Mouse (Mus musculus) liver, embryonic 11.5 days (tissue): Measurements from ENCODE around the gene Gdpd1. TPM values are rescaled to one million over a fixed set of nuclear protein-coding genes. Genes with fewer than 3 reads are reported as not detected.
A peak's percentile ranks its signal among the peaks of the same experiment; 100 is the strongest.

Experiments used
- ATAC-seq: fragments of 200-750 bp; cut with Nextera tagmentation; replicated peaks from 2 replicates; pipeline ENCODE4 v1.8.0; 2017; ENCODE audit warnings: moderate number of reproducible peaks, mild to moderate bottlenecking, moderate TSS enrichment, moderate library complexity; ENCODE audit not compliant: low FRiP score
- DNase-seq: peaks from one replicate; pipeline ENCODE4 v3.0.0-alpha.2; 2017; ENCODE audit warnings: low spot score
- H3K27ac ChIP-seq: fragments of 300-500 bp; sonication (generic); 2 replicates; pipeline ENCODE4 v1.5.1; 2014; ENCODE audit warnings: mild to moderate bottlenecking, low read depth, low read length, control low read depth
- H3K27me3 ChIP-seq: fragments of 300-500 bp; sonication (generic); replicated peaks from 2 replicates; pipeline ENCODE4 v1.6.1; 2014; ENCODE audit warnings: low read length, mixed read lengths; ENCODE audit not compliant: control insufficient read depth, insufficient read depth
- H3K36me3 ChIP-seq: fragments of 300-500 bp; sonication (generic); 2 replicates; pipeline ENCODE4 v1.6.1; 2014; ENCODE audit warnings: mild to moderate bottlenecking, low read length, moderate library complexity, mixed read lengths; ENCODE audit not compliant: control insufficient read depth, insufficient read depth
- H3K4me1 ChIP-seq: fragments of 300-500 bp; sonication (generic); replicated peaks from 2 replicates; pipeline ENCODE4 v1.6.1; 2014; ENCODE audit warnings: low read length, mixed read lengths; ENCODE audit not compliant: control insufficient read depth, insufficient read depth
- H3K4me2 ChIP-seq: fragments of 300-500 bp; sonication (generic); 2 replicates; pipeline ENCODE4 v1.6.1; 2014; ENCODE audit warnings: mild to moderate bottlenecking, control low read depth, moderate library complexity
- H3K4me3 ChIP-seq: fragments of 300-500 bp; sonication (generic); 2 replicates; pipeline ENCODE4 v1.5.1; 2014; ENCODE audit warnings: low read depth, low read length, control low read depth
- H3K9ac ChIP-seq: fragments of 300-500 bp; sonication (generic); 2 replicates; pipeline ENCODE4 v1.6.1; 2014; ENCODE audit warnings: low read depth, low read length, control low read depth
- H3K9me3 ChIP-seq: fragments of 300-500 bp; sonication (generic); 2 replicates; pipeline ENCODE4 v1.6.1; 2016; ENCODE audit warnings: low read length, inconsistent platforms, mixed read lengths; ENCODE audit not compliant: control insufficient read depth
- WGBS: fragments of 180-500 bp; shearing (Covaris S2); extraction: QIAGEN DNeasy Blood & Tissue Kit; methylation state at CpG from one replicate; pipeline ENCODE4 v1.1.7; 2014; 5-methylcytosine and 5-hydroxymethylcytosine counted together
- polyA plus RNA-seq: library from polyadenylated mRNA; unstranded; fragments of >200 nt; fragmentation: Nextera tagmentation; extraction: Ambion mirVana; gene quantifications from 2 replicates; pipeline ENCODE4 v1.2.1, GENCODE M21; 2014

The Gdpd1 gene
- polyA plus RNA-seq, 1 experiment from 2014 or later: 12.0 TPM

- H3K27me3 ChIP-seq: no peaks in the 10 kb centered on the region
- H3K4me2 ChIP-seq: no peak overlapping the region
- no peak overlapping the region for H3K9ac ChIP-seq
- 77% methylated on average over 5 of the region's 5 CpGs for WGBS
- H3K36me3 ChIP-seq: no peaks in the 10 kb centered on the region; the same call in 1 of the 2 replicates
- H3K4me1 ChIP-seq: no peaks in the 10 kb centered on the region
- no peak overlapping the region for H3K27ac ChIP-seq
- ATAC-seq (no peak), DNase-seq (no peak)
- H3K9me3 ChIP-seq: no peaks in the 10 kb centered on the region
- no peak overlapping the region for H3K4me3 ChIP-seq
Measured at GRCm38 (mm10) chr11:87020449-87020848, 53.4 kb downstream of the Gdpd1 start.

GRCm38 (mm10) chr11:87019431-87019830 lies 54.4 kb downstream of the Gdpd1 start:
- no peak for DNase-seq
- no peaks in the 10 kb centered on the region for H3K9me3 ChIP-seq
- H3K36me3 ChIP-seq: no peaks in the 10 kb centered on the region; the same call in 1 of the 2 replicates
- no peak overlapping the region for H3K4me3 ChIP-seq
- no peak overlapping the region for H3K27ac ChIP-seq
- no peak overlapping the region for H3K9ac ChIP-seq
- ATAC-seq: no peak
- no peaks in the 10 kb centered on the region for H3K27me3 ChIP-seq
- no peaks in the 10 kb centered on the region for H3K4me1 ChIP-seq
- H3K4me2 ChIP-seq: no peak overlapping the region
- WGBS: 81% methylated on average over 8 of the region's 8 CpGs

GRCm38 (mm10) chr11:87018081-87018480 lies 55.8 kb downstream of the Gdpd1 start:
- no peak overlapping the region for H3K27ac ChIP-seq
- WGBS: 59% methylated on average over 4 of the region's 4 CpGs
- H3K4me1 ChIP-seq: no peaks in the 10 kb centered on the region
- no peaks in the 10 kb centered on the region for H3K27me3 ChIP-seq
- no peak overlapping the region for H3K9ac ChIP-seq
- no peaks in the 10 kb centered on the region for H3K9me3 ChIP-seq
- H3K36me3 ChIP-seq: no peaks in the 10 kb centered on the region
- no peak overlapping the region for H3K4me3 ChIP-seq
- H3K4me2 ChIP-seq: no peak overlapping the region
- ATAC-seq: no peak
- DNase-seq: no peak

- no peaks in the 10 kb centered on the region for H3K9me3 ChIP-seq
Measured at GRCm38 (mm10) chr11:87015691-87016090, 58.2 kb downstream of the Gdpd1 start.

DNA sequence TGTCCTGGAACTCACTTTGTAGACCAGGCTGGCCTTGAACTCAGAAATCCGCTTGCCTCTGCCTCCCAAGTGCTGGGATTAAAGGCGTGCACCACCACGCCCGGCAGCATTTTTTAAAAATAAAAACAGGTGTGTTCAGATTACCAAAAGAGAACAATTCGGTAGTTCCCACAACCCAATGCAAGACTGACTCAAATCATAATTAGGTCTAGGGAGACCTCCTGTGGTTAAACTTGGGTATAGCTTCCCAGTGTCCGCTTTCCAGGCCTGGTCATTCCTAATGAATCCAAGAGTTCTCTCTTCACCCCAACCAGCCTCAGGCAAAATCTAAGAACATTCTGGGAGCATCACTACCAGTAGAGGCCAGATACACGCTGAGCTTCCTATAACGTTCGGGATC lies 63.4 kb downstream of the Gdpd1 start:
- no peaks in the 10 kb centered on the region for H3K36me3 ChIP-seq
- no peak overlapping the region for H3K9ac ChIP-seq
- no peak overlapping the region for H3K27ac ChIP-seq
- H3K4me1 ChIP-seq: no peaks in the 10 kb centered on the region
- WGBS: 18% methylated on average over 9 of the region's 9 CpGs
- ATAC-seq (no peak), DNase-seq (peak; percentile 36)
- H3K27me3 ChIP-seq: no peaks in the 10 kb centered on the region
- H3K9me3 ChIP-seq: no peaks in the 10 kb centered on the region
- H3K4me2 ChIP-seq: no peak overlapping the region
- H3K4me3 ChIP-seq: no peak overlapping the region

More at GRCm38 (mm10) chr11:87015691-87016090, 58.2 kb downstream of the Gdpd1 start:
- H3K36me3 ChIP-seq: no peaks in the 10 kb centered on the region
- DNase-seq (no peak), ATAC-seq (no peak)
- H3K27ac ChIP-seq: no peak overlapping the region
- H3K4me1 ChIP-seq: no peaks in the 10 kb centered on the region
- no peaks in the 10 kb centered on the region for H3K27me3 ChIP-seq
- no peak overlapping the region for H3K9ac ChIP-seq
- no peak overlapping the region for H3K4me2 ChIP-seq
- H3K4me3 ChIP-seq: no peak overlapping the region
- WGBS: 62% methylated on average over 3 of the region's 3 CpGs

GRCm38 (mm10) chr11:87007371-87007770 lies 66.5 kb downstream of the Gdpd1 start:
- no peaks in the 10 kb centered on the region for H3K27me3 ChIP-seq
- no peak overlapping the region for H3K4me3 ChIP-seq
- no peak for DNase-seq
- H3K36me3 ChIP-seq: no peaks in the 10 kb centered on the region
- WGBS: 78% methylated on average over 8 of the region's 8 CpGs
- no peak for ATAC-seq
- no peak overlapping the region for H3K27ac ChIP-seq
- H3K4me2 ChIP-seq: no peak overlapping the region
- H3K4me1 ChIP-seq: no peaks in the 10 kb centered on the region
- no peaks in the 10 kb centered on the region for H3K9me3 ChIP-seq
- no peak overlapping the region for H3K9ac ChIP-seq

DNA sequence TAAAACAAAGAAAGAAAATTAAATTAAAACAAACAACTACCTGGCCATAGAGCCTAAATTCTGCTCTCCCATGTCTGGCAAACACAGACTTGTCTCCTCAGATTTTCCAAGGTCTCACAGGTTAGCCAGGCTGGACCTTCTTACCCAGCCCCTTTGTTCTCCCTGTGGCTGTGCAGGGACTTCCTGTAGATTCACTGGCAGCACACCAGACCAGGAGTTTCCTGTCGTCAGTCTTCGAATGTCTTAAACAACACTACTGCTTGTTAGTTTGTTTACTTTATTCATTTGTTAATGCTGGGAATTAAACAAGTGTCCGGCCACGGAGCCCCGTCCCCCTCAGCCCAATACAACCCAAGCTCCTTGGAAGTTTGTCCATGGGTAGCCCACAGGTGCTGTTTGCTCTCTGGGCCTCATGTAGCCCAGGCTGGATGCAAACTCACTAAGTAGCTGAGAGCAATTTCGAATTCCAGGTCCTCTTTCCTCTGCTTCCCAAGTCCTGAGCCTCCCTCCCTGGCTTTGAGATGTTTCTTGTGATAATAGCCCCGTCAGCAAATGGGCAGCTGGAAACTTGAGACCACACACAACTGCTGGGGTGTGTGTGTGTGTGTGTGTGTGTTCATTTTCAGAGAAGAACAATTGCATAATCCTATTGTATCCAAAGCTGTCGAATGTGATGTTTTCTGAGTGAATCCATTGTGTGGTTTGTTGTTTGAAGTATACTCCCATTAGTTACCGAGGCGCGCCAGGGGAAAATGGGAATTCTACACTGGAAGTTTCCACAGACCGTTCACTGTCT lies 68.7 kb downstream of the Gdpd1 start:
- H3K27me3 ChIP-seq: no peaks in the 10 kb centered on the region
- 56% methylated on average over 12 of the region's 12 CpGs for WGBS
- no peaks in the 10 kb centered on the region for H3K9me3 ChIP-seq
- no peaks in the 10 kb centered on the region for H3K36me3 ChIP-seq
- H3K4me1 ChIP-seq: no peaks in the 10 kb centered on the region
- DNase-seq (no peak), ATAC-seq (no peak)
- no peak overlapping the region for H3K27ac ChIP-seq
- H3K4me2 ChIP-seq: no peak overlapping the region
- no peak overlapping the region for H3K9ac ChIP-seq
- H3K4me3 ChIP-seq: no peak overlapping the region

DNA sequence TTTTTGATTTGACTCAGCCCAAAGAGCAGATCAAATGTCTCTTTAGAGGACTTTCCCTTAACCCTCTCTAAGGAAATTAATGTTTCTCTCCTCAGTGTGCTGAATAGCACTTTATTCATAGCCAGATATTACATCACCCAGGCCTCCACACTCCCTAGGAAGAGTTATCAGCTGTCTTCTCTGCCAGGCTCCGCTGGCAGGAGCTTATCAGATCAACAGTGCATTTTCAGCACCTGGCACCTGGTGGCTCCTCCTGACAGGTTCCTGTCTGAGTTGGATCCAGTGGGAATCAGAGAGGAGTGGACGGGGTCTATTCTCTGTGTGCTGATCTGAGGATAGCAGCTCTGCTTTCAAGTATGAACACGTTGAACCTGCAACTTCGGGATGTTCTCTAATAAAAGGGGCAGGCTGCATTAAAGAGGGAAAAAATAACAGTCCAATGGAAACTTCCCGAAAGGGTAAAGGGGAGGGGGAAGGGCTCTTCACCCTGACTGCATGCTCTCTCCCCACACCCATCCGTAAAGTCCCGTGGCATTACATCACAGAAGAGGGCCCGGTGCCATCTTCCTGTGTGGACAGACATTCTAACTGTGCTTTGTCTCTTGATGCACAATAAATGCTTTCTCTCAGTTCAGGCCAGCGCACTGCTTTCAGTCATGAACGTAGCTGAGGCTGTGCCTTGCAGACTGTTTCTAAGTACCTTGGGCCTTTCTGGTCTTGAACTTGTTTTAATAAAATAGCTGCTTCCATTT lies 71.6 kb downstream of the Gdpd1 start:
- Histone ChIP-seq H3K36me3 (no peaks in the 10 kb centered on the region), H3K27ac (no peak overlapping the region), H3K4me2 (no peak overlapping the region), H3K9ac (no peak overlapping the region), H3K27me3 (no peaks in the 10 kb centered on the region), H3K9me3 (no peaks in the 10 kb centered on the region), H3K4me1 (no peaks in the 10 kb centered on the region), H3K4me3 (no peak overlapping the region)
- WGBS: 70% methylated on average over 10 of the region's 10 CpGs
- ATAC-seq (no peak), DNase-seq (no peak)
